Mouse (Mus musculus) forebrain, embryonic 15.5 days (tissue): ENCODE data around the gene Tmem170b. TPM values are rescaled to one million over a fixed set of nuclear protein-coding genes. Genes with fewer than 3 reads are reported as not detected.
"Not testable (repeated sequence)": the region's sequence is repeated elsewhere in the genome, so short reads cannot be mapped to it uniquely, and the experiment has no call there.

Source experiments
- ATAC-seq: fragments of 200-750 bp; cut with Nextera tagmentation; replicated peaks from 2 replicates; pipeline ENCODE4 v1.8.0; 2017; ENCODE audit warnings: mild to moderate bottlenecking, moderate TSS enrichment, moderate library complexity
- H3K27ac ChIP-seq: fragments of 300-500 bp; sonication (generic); replicated peaks from 2 replicates; pipeline ENCODE4 v1.5.1; 2015; ENCODE audit warnings: mild to moderate bottlenecking, inconsistent platforms
- H3K27me3 ChIP-seq: fragments of 300-500 bp; sonication (generic); 2 replicates; pipeline ENCODE4 v1.6.1; 2015; ENCODE audit warnings: inconsistent platforms
- H3K36me3 ChIP-seq: fragments of 300-500 bp; sonication (generic); 2 replicates; pipeline ENCODE4 v1.6.1; 2015; ENCODE audit warnings: mild to moderate bottlenecking, inconsistent platforms
- H3K4me1 ChIP-seq: fragments of 300-500 bp; sonication (generic); 2 replicates; pipeline ENCODE4 v1.6.1; 2015; ENCODE audit warnings: inconsistent platforms
- H3K4me2 ChIP-seq: fragments of 300-500 bp; sonication (generic); replicated peaks from 2 replicates; pipeline ENCODE4 v1.6.1; 2015; ENCODE audit warnings: mild to moderate bottlenecking, inconsistent platforms
- H3K4me3 ChIP-seq: fragments of 300-500 bp; sonication (generic); 2 replicates; pipeline ENCODE4 v1.5.1; 2015; ENCODE audit warnings: mild to moderate bottlenecking, inconsistent platforms
- H3K9ac ChIP-seq: fragments of 300-500 bp; sonication (generic); replicated peaks from 2 replicates; pipeline ENCODE4 v1.6.1; 2015; ENCODE audit warnings: mild to moderate bottlenecking, inconsistent platforms
- H3K9me3 ChIP-seq: fragments of 300-500 bp; sonication (generic); 2 replicates; pipeline ENCODE4 v1.6.1; 2016; ENCODE audit warnings: inconsistent platforms
- WGBS: fragments of 180-500 bp; shearing (Covaris S2); methylation state at CpG from one replicate; pipeline ENCODE4 v1.1.7; 2015; ENCODE audit warnings: mixed read lengths; 5-methylcytosine and 5-hydroxymethylcytosine counted together
- polyA plus RNA-seq: library from polyadenylated mRNA; unstranded; fragments of >200 nt; fragmentation: Nextera tagmentation; extraction: Ambion mirVana; gene quantifications from 2 replicates; pipeline ENCODE4 v1.2.1, GENCODE M21; 2015

Tmem170b gene
- polyA plus RNA-seq, 1 experiment from 2014 or later, result 46.0 TPM

GRCm38 (mm10) chr13:41653791-41654190 is 48.1 kb downstream of the Tmem170b start:
- no peak overlapping the region for H3K27ac ChIP-seq
- no peaks in the 10 kb centered on the region for H3K4me1 ChIP-seq
- H3K9ac ChIP-seq, result no peak overlapping the region
- H3K36me3 ChIP-seq, result no peaks in the 10 kb centered on the region
- H3K9me3 ChIP-seq, result no peaks in the 10 kb centered on the region
- H3K4me3 ChIP-seq, result no peak overlapping the region
- no peak overlapping the region for H3K4me2 ChIP-seq
- WGBS, result 90% methylated on average over 2 of the region's 2 CpGs
- no peak for ATAC-seq
- H3K27me3 ChIP-seq, result no peaks in the 10 kb centered on the region

GRCm38 (mm10) chr13:41655576-41656090 is 49.9 kb downstream of the Tmem170b start:
- Histone ChIP-seq H3K9ac (no peak overlapping the region), H3K9me3 (no peaks in the 10 kb centered on the region), H3K4me2 (no peak overlapping the region), H3K4me3 (no peak overlapping the region), H3K27me3 (no peaks in the 10 kb centered on the region), H3K27ac (no peak overlapping the region), H3K36me3 (no peaks in the 10 kb centered on the region), H3K4me1 (no peaks in the 10 kb centered on the region)
- no peak for ATAC-seq
- 72% methylated on average over 10 of the region's 10 CpGs for WGBS

- Histone ChIP-seq H3K9ac (no peak overlapping the region), H3K4me3 (no peak overlapping the region), H3K36me3 (no peaks in the 10 kb centered on the region), H3K27me3 (no peaks in the 10 kb centered on the region), H3K27ac (no peak overlapping the region), H3K9me3 (no peaks in the 10 kb centered on the region), H3K4me2 (no peak overlapping the region), H3K4me1 (peaks cover 4% of the 10 kb centered on the region; the same call in 1 of the 2 replicates)
- no peak for ATAC-seq
- 51% methylated on average over 11 of the region's 11 CpGs for WGBS
Measured at GRCm38 (mm10) chr13:41660052-41660793, 54.5 kb downstream of the Tmem170b start.

- WGBS, result 89% methylated on average over 11 of the region's 11 CpGs
- Histone ChIP-seq H3K4me3 (no peak overlapping the region), H3K4me1 (peaks cover 4% of the 10 kb centered on the region; the same call in 1 of the 2 replicates), H3K36me3 (no peaks in the 10 kb centered on the region), H3K9me3 (no peaks in the 10 kb centered on the region), H3K4me2 (no peak overlapping the region), H3K27ac (no peak overlapping the region), H3K9ac (no peak overlapping the region), H3K27me3 (no peaks in the 10 kb centered on the region)
- ATAC-seq, result no peak
Measured at GRCm38 (mm10) chr13:41661116-41661515, 55.4 kb downstream of the Tmem170b start.

- H3K9ac ChIP-seq, result no peak overlapping the region
- peaks cover 4% of the 10 kb centered on the region; the same call in 1 of the 2 replicates for H3K4me1 ChIP-seq
- no peaks in the 10 kb centered on the region for H3K36me3 ChIP-seq
- no peaks in the 10 kb centered on the region for H3K27me3 ChIP-seq
- H3K27ac ChIP-seq, result no peak overlapping the region
- 47% methylated on average over 17 of the region's 17 CpGs for WGBS
- no peak for ATAC-seq
- no peak overlapping the region for H3K4me2 ChIP-seq
- H3K9me3 ChIP-seq, result no peaks in the 10 kb centered on the region
- no peak overlapping the region for H3K4me3 ChIP-seq
Measured at GRCm38 (mm10) chr13:41662401-41663070, 56.8 kb downstream of the Tmem170b start.

- Histone ChIP-seq H3K4me1 (peaks cover 4% of the 10 kb centered on the region; the same call in 1 of the 2 replicates), H3K27ac (no peak overlapping the region), H3K36me3 (no peaks in the 10 kb centered on the region), H3K27me3 (no peaks in the 10 kb centered on the region), H3K9ac (no peak overlapping the region), H3K4me2 (no peak overlapping the region), H3K4me3 (no peak overlapping the region), H3K9me3 (no peaks in the 10 kb centered on the region)
- 88% methylated on average over 14 of the region's 14 CpGs for WGBS
- no peak for ATAC-seq
Measured at GRCm38 (mm10) chr13:41663501-41664195, 57.9 kb downstream of the Tmem170b start.

GRCm38 (mm10) chr13:41669951-41670350 is 64.2 kb downstream of the Tmem170b start:
- no peaks in the 10 kb centered on the region for H3K36me3 ChIP-seq
- 100% methylated on average over 2 of the region's 2 CpGs for WGBS
- H3K4me1 ChIP-seq, result no peaks in the 10 kb centered on the region
- no peak overlapping the region for H3K4me2 ChIP-seq
- H3K27me3 ChIP-seq, result no peaks in the 10 kb centered on the region
- no peak for ATAC-seq
- H3K9me3 ChIP-seq, result no peaks in the 10 kb centered on the region
- H3K4me3 ChIP-seq, result no peak overlapping the region
- no peak overlapping the region for H3K9ac ChIP-seq
- H3K27ac ChIP-seq, result no peak overlapping the region

- Histone ChIP-seq H3K4me1 (no peaks in the 10 kb centered on the region), H3K4me3 (no peak overlapping the region), H3K9me3 (no peaks in the 10 kb centered on the region), H3K9ac (no peak overlapping the region), H3K27ac (no peak overlapping the region), H3K36me3 (no peaks in the 10 kb centered on the region), H3K4me2 (no peak overlapping the region), H3K27me3 (no peaks in the 10 kb centered on the region)
- ATAC-seq, result no peak
- 63% methylated on average over 7 of the region's 7 CpGs for WGBS
Measured at GRCm38 (mm10) chr13:41670386-41671130, 64.9 kb downstream of the Tmem170b start.

- H3K27me3 ChIP-seq, result no peaks in the 10 kb centered on the region
- no peak overlapping the region for H3K9ac ChIP-seq
- no peaks in the 10 kb centered on the region for H3K36me3 ChIP-seq
- no peaks in the 10 kb centered on the region for H3K4me1 ChIP-seq
- no peak overlapping the region for H3K27ac ChIP-seq
- no peaks in the 10 kb centered on the region for H3K9me3 ChIP-seq
- WGBS, result 93% methylated on average over 11 of the region's 11 CpGs
- no peak overlapping the region for H3K4me2 ChIP-seq
- no peak overlapping the region for H3K4me3 ChIP-seq
- no peak for ATAC-seq
Measured at GRCm38 (mm10) chr13:41671136-41671705, 65.5 kb downstream of the Tmem170b start.

GRCm38 (mm10) chr13:41672904-41673303 is 67.2 kb downstream of the Tmem170b start:
- H3K9me3 ChIP-seq, H3K27me3 ChIP-seq, H3K4me3 ChIP-seq, H3K36me3 ChIP-seq, H3K27ac ChIP-seq, ATAC-seq, H3K9ac ChIP-seq, H3K4me2 ChIP-seq, H3K4me1 ChIP-seq: not testable (repeated sequence)
- 68% methylated on average over 5 of the region's 5 CpGs for WGBS

GRCm38 (mm10) chr13:41673541-41673940 is 67.8 kb downstream of the Tmem170b start:
- Histone ChIP-seq H3K27me3 (no peaks in the 10 kb centered on the region), H3K4me3 (no peak overlapping the region), H3K27ac (no peak overlapping the region), H3K9ac (no peak overlapping the region), H3K36me3 (no peaks in the 10 kb centered on the region), H3K4me1 (no peaks in the 10 kb centered on the region), H3K4me2 (no peak overlapping the region), H3K9me3 (no peaks in the 10 kb centered on the region)
- ATAC-seq, result no peak
- WGBS, result 88% methylated on average over 4 of the region's 4 CpGs
